Mouse (Mus musculus): ENCODE measurements at regions not wholly inside any gene's neighbourhood (a gene's known extent, or its start where the extent isn't known, plus 50 kb on each side); places are given as distances from the start of the nearest gene placed in this dataset.

DNA sequence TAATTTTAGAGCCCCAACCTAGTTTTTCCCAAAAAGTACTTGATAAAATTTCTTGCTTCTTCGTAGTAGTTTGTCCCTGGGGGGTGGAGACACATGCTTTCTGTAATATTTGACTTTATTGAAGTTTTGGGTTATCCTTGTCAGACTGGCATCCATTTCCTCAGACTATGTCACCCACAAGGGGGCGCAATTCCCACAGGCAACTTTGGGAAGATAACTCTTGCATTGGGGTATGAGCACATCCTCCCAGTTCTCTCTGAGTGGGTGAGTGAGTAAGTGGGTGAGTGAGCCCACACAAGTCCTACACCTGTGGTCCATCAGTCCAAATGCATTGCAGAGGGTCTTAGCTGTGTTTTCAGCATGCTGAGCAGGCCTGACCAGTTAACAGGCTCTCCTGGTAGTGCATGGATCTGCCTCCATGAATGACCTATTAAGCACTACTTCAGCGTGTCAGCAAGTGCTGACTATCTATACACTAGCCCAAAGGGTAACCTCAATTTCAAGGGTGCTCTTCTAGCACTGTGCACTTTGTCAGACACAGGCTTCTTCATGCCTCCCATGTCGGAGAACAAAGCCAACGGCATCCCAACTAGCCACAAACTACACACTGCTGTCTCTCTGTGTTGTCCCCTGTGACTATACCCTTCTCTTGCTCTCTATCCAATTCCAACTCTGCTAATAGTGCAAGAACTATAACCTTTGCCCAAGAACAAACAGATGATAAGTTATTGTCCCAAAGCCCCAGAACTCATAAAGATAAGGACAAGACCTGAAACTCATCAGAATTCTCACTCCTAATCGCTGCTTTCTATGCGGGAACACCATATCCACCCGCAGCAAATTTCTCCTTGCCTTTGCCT is 275.6 kb upstream of the Tsc22d2 start:
- intact Hi-C loops (cut with DNase I), result loop anchor here (5.0 kb wide), 1 partner anchor 348 kb away; no protein-coding TSS in a partner anchor

DNA sequence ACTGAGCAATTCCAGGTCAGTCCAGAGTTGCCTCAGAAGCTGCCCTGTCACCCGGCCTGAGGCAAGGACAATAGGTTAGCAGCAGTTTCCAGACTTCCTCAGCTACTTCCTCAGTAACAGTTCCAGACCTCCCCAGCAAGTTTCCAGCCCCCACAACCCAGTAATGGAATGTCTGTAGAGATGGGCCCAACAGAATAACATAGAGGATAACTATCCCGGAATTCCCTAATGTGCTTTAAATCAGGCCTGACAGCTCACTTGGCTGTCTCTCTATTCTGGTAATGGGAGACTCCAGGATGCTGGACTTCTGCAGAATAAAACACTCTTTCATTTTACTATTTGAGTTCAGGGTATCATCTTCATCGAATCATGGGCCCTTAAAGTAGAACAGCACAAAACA is 268.4 kb upstream of the Tsc22d2 start:
- intact Hi-C loops (cut with DNase I), result no loop called here

DNA sequence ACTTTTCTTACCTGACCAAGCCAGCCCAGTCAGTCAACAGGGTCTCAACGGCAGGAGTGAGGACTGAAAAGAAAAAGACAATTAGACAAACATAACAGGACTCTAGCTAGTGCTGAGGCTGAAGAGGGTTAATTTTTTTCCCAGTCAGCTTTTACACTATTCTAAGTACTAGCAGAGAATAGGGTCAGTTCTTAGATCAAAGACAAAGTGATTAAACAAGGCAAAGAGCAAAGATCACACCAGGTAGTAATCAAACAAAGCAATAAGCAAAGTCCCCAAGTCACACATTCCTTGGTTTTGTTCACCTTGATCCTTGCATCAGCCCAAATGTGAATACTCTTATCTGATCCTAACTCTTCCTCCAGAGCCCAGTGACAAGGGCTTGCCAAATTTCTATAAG is 267.8 kb upstream of the Tsc22d2 start:
- intact Hi-C loops (cut with DNase I), result no loop called here

DNA sequence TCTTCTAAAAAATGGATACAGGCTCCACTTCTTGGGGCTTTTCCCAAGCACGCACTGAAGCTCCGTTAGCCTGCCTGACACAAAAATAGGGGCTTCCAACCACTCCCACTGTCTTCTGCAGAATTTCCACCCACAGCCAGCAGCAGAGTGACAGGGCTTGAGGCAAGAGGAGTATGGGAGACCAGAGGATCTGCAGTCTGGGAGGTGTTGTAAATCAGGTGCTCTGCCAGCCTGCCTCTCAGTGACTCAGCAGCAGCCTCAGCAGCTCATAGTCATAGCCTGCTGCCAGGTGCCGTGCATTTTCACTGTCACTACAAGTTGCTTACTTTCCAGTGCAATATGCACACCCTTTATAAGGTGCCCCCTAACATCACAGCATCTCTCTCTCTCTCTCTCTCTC is 261.4 kb upstream of the Tsc22d2 start:
- intact Hi-C loops (cut with DNase I), result no loop called here

DNA sequence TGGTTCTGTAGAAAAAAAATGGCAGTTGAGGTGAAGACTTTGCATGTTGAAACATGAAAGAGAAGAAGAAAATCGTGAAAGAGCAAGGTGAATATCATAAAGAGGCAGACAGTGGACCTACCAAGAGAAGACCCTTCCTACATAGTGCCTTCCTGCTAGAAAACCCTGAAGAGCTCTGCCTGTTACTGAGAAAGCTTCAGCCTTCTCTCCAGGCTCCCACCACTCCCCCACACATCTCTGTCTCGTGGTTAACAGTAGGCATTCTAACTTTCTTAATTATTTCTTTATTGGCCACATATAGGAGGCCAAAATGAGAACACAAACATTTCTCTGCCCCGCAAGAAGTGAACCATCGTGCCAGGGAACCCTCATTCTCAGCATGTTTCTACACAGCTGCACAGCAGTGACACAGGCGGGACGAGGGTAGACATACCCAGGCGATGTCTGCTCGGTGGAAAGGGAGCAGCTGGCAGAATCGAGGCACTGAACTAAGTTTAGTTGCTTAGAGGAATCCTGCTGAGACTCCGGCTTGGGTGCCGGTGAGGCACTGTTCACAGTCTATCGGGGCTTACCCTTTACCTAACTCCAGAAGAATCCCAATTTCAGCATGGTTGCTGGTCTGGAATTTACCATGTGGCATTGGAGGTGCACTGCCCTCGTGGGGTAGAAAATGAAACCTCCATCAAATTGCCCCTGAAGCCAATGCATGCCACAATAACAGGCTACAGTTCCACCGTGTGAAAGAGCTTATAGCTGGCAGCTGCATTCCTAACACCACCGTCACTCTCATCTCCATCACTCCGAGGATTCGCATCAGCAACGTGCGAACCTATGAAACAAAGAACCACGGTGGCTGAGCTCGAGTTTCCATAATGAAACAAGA is 260.4 kb upstream of the Tsc22d2 start:
- intact Hi-C loops (cut with DNase I), result no loop called here

DNA sequence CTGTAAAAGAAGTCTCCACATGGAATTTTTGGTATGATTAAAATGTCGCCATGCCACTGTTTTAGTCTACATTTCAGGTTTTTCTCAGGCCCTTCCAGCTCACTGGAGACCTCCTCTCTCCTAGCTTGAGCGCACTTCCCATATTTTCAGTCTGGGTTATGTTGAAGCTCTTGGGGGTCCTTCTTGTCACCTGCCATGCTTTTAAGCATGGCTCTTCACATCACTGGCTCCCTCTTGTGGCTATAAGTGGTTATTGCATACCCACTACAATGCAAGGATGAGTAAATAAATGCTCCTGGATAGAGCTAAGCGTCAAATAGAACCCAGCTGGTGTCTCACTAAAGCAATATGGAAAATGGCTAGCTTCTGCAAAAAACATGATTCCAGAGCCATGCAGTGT is 255.1 kb upstream of the Tsc22d2 start:
- intact Hi-C loops (cut with DNase I), result no loop called here

DNA sequence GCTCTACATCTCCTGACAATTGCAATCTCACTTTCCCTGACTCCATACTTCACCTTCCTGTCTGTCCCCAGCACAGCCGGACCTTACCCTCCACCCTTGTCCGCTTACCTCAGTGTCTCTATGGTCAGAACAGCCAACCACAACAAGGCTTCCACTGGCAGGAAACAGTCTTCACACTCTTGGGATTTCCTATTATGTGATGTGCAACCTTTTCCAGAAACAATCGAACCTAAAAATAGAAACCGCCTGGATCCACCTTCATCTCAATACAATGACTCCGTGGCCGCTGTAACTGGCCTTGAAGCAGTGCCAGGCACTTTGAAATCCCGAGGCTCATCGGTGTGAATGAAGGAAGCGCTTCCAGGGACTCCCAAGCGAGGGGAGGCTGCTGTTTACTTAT is 252.3 kb upstream of the Tsc22d2 start:
- intact Hi-C loops (cut with DNase I), result loop anchor here (2.0 kb wide), 1 partner anchor 329 kb away; no protein-coding TSS in a partner anchor

DNA sequence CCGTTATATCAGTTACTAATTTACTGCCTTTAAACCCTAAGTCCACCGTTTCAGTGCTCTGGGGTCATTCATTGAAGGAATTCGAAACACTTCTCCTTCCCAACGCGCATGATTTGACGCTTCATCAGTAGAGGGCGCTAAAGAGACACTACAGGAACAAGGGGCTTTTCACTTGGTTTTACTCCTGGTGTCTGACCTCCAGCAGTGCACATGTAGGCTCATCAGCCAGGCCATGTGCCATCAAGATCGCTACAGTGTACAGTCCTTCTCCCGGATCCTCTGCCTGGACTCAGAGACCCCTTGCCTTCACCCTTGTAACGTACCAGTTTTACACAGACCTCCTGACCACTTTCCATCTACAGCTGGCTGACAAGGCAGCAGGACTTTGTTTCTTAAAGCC is 250.7 kb upstream of the Tsc22d2 start:
- intact Hi-C loops (cut with DNase I), result loop anchor here (2.0 kb wide), 2 partner anchors 251 to 327 kb away; partner anchors contain the start of gene Tsc22d2

DNA sequence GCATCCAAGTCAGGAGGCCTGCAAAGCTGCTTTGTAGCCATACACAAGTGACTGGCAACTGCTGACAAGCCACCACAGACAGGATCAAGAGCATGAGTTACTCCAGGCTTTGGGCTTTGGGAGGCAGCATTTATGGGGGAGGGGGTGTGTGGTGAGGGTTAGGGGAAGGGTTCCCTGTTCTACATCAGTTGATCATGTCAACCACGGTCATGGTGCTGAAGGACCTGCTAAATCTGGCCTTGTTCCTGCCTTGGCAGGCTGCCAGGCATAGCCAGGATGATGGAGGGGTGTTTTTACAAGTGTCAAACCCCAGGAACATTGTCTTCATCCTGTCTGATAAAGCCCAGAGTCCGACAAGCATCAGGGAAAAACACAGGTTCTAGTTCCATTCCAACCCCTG is 247.9 kb upstream of the Tsc22d2 start:
- intact Hi-C loops (cut with DNase I), result no loop called here

DNA sequence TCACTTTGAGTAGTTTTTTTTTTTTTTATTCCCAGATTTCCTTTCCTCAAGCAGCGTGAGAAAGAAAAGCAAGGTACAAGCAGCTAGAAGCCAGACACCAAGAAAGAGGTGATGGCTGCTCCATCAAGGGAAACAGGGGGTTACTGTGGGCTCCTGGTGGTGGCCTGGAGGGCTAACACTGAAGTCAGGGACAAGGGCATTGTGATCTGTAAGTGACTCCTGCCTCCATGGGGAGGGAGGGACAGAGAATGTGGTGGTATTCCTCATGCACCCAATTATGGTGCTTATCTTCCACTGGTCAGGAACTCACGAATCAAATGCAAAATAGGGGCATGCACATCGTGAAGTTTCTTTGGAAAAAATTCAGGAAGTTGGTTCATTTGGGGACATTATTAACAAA is 247.4 kb upstream of the Tsc22d2 start:
- intact Hi-C loops (cut with DNase I), result no loop called here

DNA sequence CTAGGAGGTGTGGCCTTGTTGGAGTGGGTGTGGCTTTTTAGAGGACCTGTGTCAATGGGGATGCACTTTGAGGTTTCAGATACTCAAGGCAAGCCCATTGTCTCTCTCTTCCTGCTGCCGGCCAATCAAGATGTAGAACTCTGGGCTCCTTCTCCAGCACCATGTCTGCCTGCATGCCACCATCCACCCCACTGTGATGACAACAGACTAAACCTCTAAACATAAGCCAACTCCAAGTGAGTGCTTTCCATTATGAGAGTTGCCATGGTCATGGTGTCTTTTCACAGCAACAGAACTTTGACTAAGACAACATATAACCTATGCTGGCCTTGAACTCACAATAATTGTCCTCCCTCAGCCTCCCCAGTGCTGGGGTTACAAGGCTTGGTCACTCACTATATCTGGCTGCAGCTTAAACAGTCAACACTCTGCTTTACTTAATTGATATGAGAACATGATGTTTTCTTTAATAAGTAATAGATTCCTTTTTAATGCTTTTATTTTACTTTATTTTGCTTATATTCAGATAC is 246.7 kb upstream of the Tsc22d2 start:
- intact Hi-C loops (cut with DNase I), result no loop called here

DNA sequence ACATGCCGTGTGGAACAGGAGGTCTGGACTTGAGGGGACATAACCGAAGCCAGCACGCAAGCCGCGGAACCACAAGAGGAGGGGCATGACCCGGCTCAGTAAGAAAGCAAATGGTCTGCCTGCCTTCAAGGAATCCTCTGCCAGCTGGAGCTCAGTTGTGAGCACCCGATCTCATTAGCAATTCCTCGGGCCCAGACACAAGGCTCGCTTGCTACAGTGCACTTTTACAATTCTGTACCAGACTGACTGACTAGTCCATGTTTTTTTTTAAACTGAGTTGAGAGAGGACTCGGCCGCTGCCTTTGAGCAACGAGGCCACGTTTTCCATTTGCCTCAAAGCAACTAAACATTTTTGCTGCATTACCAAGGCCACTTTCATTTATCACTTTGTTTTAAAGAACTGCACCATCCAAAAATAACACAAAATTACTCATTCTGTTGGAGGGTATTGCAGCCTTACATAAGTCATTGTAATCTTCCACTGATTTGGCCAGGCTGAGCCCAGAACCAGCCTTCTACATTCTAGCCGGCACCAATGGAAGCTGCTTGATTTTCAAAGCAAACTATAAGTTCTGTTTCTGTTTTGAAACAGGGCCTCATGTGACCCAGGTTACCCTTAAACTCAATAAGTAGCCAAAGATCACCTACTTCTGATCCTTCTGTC is 245.9 kb upstream of the Tsc22d2 start:
- intact Hi-C loops (cut with DNase I), result no loop called here

DNA sequence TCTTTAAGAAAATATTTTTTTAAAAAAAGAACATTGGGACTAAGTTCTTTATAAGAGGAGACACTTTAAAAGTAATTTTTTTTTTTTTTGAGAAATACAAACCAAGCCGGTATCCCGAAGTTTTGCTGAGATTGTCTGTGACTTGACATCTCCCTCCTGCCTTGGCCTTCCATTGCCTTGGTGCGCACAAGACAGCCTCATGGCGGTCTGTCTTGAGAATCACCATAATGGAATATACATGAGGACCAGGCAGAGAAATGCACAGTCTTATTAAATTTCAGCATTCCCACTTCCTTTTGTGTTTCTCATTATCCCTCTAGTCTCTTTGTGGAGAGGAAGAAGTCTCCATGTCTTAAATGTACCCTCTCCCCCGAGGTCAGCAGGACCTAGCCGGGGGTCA is 244.7 kb upstream of the Tsc22d2 start:
- intact Hi-C loops (cut with DNase I), result no loop called here

DNA sequence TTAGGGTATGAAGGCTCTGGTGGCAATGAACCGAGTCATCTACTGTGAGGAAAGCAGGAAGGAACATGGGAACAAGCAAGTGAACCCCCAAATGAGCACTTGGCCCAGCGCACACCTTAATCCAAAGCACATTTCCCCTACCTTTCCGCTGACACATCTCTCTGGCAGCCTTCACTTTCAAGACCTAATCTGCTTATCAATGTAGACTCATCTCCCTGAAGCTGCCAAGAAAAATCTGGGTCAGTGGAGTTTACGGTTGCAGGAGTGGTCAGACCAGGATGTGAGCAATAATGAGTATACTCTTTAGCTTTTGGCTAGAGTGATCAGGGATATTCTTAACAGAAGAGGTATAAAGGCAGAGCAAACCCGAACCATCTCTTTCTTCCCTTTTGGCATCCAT is 242.4 kb upstream of the Tsc22d2 start:
- intact Hi-C loops (cut with DNase I), result no loop called here

DNA sequence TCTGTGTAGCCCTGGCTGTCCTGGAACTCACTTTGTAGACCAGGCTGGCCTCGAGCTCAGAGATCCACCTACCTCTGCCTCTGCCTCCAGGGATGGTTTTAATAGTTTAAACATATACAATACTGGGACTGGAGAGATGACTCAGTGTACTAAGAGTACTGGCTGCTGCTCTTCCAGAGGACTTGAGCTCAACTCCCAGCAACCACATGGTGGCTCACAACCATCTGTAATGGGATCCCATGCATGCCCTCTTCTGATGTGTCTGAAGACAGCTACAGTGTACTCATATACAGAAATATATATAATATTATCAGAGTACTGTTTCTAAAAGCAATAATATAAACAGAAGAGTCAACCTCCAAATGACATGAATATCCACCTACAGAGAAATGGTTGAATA is 240.7 kb upstream of the Tsc22d2 start:
- intact Hi-C loops (cut with DNase I), result no loop called here

DNA sequence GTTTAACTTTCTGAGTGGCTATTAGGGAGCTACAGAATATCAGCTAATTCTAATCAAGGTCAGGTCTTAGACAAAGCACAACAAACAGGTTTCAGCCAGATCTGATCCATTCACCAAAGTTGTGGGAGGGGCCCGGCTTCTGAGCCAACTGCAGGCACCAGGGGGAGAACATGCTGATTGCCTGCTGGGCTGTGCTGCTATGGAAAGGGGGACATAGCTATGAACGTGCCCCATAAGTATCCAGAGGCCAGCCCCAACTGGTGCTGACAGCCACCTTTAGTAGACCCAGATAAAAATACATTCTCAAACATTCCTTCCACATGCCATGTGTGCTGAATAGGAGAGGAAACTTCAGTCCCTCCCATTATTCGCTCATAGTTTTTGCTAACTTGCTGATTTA is 232.8 kb upstream of the Tsc22d2 start:
- intact Hi-C loops (cut with DNase I), result no loop called here

DNA sequence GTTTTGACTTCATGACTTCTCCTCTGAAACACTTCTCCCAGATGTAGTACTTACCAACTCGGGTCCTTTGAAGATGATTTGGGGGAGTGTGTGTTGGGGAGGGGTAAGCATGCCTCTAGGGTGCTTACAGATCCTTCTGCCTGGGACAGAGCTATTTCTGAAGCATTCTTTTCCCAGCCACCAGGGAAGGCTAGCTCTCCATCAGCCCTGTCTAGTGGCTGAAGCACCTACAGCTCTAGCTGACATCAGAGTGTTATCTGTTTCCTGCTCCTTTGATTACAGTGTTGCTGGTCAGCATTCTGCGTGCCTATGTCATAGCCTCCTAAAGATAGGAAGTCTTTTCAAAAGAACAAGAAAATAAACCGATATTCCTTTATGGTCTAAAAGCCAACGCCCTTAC is 232.2 kb upstream of the Tsc22d2 start:
- intact Hi-C loops (cut with DNase I), result no loop called here

DNA sequence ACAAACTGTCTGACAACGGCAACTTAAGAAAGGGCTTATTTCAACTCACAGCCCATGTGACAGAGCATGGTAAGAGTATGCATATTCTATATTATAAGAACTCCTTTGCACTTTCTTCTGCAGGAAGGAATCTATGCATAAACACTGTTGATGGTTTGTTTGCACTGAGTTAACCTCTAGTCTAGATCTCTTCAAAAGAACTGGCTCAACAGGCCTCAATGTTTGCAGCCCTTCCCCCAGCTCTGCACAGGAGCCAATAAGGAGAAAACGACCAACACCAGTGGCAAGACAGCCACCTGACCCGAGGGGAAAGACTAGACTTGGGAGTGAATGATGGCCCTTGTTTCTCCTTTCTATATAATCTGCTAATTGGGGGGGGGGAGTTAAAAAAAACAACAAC is 231.2 kb upstream of the Tsc22d2 start:
- intact Hi-C loops (cut with DNase I), result no loop called here

DNA sequence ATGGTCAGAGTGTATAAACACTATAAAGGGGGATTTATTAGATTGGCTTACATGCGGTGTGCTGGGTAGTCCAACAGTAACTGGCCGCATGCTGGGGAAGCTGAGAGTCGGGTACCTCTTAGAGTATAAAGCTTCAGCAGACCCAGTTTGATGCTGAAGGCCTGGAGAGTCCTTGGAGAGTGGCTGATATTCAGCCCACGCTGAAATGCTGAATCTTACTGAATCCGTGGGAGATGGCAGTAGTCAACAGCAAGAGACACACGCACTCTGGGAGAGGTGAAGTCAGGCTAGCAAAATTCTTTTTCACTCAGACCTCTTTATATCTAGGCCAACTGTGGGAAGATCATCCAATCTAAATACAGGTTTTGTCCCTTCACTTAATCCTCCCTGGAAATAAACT is 214.1 kb upstream of the Tsc22d2 start:
- intact Hi-C loops (cut with DNase I), result no loop called here

DNA sequence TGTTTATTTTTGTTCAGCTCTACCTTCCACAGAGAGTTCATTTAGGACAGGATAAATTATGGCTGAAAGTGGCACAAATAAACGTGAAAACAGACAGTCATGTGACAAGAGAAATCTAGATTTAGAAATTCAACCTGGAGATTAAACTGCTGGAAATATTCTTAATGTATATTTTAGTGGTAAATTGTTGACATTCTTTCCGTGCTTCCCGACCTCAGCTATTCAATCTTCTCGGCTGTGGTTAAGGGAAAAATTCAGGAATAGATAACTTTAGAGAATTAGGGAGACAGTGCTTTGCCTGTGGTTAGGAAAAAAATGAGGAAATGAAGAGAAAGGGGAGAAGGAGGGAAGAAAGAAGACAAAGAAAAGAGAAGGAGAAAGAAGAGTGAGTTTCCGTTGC is 211.7 kb upstream of the Tsc22d2 start:
- intact Hi-C loops (cut with DNase I), result no loop called here

DNA sequence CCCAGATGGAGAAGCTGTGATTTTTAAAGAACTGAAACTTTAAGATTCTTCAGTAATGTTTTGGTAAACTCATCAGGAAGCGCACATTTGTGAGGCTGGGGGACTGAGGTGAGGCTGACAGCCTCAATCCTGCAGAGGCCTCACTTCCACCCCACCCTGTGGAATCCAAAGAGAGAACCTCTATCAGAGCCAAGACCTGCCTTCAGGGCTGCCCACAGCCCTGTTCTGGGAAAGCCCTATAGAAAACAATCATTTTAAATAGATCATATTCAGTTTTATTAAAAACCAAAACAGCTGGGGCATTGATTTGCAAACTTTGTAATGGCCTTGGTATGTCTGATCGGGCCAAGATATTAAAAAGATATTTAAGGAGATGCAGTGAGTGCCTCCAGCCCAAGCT is 210.7 kb upstream of the Tsc22d2 start:
- intact Hi-C loops (cut with DNase I), result no loop called here

DNA sequence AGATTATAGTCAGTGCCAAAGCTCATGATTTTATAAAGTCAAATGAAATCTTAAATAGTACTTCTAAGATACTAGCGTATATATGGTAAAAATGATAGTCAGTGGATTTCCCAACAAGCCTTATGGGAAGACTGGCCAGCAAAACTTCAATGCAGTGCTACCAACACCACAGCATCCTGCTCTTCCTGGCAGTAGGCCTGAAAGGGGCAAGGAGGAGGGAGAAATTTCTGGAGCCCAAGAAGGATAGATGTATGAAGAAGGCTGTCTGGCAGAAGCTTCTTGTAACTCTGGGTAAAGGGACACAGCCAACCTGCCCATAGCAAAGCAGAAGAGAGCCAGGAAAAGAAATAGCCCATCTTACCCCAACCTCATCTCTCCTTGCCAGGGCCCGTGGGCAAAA is 209.0 kb upstream of the Tsc22d2 start:
- intact Hi-C loops (cut with DNase I), result no loop called here
